Mouse (Mus musculus): Measurements from ENCODE around the gene Gm21887.
"Not testable (repeated sequence)": the region's sequence is repeated elsewhere in the genome, so short reads cannot be mapped to it uniquely, and the experiment has no call there.

Gm21887 gene

GRCm38 (mm10) chrX:170009016-170009750 is at the start of gene Gm21887:
Gene Gm21887, plus strand, starts transcription at chrX:170009659.
- peak; percentile 97 to 100 for DNase-seq (ENCODE audit: low spot score in 2 of 2)

GRCm38 (mm10) chrX:169969337-169969736 is 40.1 kb upstream of the Gm21887 start:
- no peak for DNase-seq (ENCODE audit: low spot score in 2 of 2)

DNA sequence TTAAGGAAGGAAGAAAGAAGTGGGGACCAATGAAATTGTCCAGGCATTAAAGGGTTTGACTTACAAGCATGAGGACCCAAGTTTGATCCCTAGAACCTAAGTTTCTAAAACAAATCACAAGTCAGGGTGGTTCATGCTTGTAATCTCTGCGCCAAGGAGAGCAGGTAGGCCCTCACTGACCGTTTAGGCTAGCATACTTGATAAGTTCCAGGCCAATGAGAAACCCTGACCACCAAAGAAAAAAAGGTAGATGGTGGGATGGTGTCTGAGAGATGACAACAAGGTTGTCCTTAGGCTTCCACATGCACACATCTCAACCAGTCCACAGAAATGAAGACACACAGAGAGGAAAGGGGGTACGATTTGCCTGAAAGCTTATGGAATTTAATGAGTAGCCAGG is 39.7 kb upstream of the Gm21887 start:
- peak in 1 of 2 experiments; percentile 2 for DNase-seq (ENCODE audit: low spot score in 2 of 2)

DNA sequence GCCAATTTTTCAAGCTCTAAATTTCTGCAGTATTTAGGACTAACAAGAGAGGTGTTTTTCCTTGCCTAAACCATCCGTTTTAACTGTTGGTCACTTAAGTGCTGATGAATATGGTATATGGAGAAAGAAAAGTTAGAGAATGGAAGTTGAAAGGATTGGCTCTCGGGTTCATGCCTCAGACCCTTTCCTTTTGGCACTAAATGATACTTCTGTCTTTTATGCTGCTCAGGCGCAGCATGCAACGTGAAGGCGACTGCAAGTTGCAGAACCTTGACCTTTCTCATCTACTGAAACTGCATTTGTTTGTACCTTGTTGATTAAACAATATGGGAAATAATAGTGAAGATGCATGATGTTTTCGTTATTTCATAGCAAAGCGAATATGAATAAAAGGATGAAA is 38.9 kb upstream of the Gm21887 start:
- DNase-seq (ENCODE audit: low spot score in 2 of 2): not testable (repeated sequence)

GRCm38 (mm10) chrX:169971562-169971961 is 37.9 kb upstream of the Gm21887 start:
- DNase-seq (ENCODE audit: low spot score in 2 of 2): not testable (repeated sequence)

DNA sequence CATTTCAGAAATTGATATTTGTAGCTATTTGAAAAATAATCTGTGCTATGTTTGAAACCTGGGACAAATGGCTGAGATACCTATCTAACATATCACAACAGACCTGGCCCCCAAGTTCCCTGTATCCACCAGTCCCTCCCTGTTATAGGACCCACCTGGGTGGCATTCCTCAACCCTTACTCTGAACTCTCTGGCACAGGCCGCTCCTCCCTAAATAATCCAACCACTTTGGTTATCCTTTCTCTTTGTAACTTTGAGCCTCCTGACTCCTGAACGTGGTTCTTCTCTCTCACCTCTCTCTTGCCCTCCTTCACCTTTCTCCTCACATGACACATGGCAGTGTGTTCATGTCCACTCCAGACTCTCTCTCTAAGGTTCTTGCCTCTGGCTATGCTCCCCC is 37.3 kb upstream of the Gm21887 start:
- DNase-seq (ENCODE audit: low spot score in 2 of 2): peak in 1 of 2 experiments; percentile 1

GRCm38 (mm10) chrX:169972791-169973494 is 36.5 kb upstream of the Gm21887 start:
- peak in 1 of 2 experiments; percentile 3 for DNase-seq (ENCODE audit: low spot score in 2 of 2)

- peak in 1 of 2 experiments; percentile 8 for DNase-seq (ENCODE audit: low spot score in 2 of 2)
Observed at GRCm38 (mm10) chrX:169973806-169974205, 35.7 kb upstream of the Gm21887 start.

DNA sequence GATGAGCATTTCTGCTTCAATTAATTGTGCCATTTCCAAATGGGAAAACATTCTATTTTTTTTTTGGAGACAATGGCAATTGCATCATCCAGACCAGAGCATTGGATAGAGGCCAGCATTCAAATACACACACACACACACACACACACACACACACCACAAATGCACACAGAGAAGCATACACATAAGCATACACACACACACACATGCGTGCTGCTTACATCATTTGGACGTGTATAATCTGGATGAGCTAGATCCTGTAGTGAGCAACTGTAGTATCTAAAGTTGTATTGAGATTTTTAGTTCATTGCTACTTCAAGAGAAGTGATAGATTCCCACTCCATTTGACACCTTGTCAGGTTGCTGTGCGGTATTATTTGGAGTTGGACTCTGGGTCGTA is 35.0 kb upstream of the Gm21887 start:
- DNase-seq (ENCODE audit: low spot score in 2 of 2): peak in 1 of 2 experiments; percentile 17

DNA sequence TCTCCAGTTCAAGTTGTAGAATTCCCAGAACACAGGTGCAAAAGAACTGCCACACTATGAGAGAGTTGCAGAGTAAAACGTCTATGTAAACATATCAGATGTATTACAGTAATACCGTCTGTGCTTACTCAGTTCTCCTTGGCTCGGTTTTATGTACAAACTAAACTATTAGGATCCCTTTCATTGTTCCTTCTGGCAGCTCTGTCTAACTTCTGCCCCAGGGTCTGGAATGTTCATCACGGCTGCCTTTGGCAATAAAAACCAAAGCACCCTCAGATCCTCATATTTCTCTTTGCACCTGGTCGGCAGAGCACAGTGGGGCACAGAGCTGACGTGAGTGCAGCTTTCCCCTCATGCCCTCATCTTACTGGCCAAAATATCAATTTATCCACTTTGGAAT is 34.5 kb upstream of the Gm21887 start:
- DNase-seq (ENCODE audit: low spot score in 2 of 2): peak in 1 of 2 experiments; percentile 23

GRCm38 (mm10) chrX:169975681-169976131 is 33.8 kb upstream of the Gm21887 start:
- peak in 1 of 2 experiments; percentile 10 for DNase-seq (ENCODE audit: low spot score in 2 of 2)

GRCm38 (mm10) chrX:169976340-169976739 is 33.1 kb upstream of the Gm21887 start:
- DNase-seq (ENCODE audit: low spot score in 2 of 2): peak in 1 of 2 experiments; percentile 3

- peak in 1 of 2 experiments; percentile 13 for DNase-seq (ENCODE audit: low spot score in 2 of 2)
Observed at GRCm38 (mm10) chrX:169977856-169978435, 31.5 kb upstream of the Gm21887 start.

GRCm38 (mm10) chrX:169978436-169979381 is 30.8 kb upstream of the Gm21887 start:
- peak; percentile 60 to 97 for DNase-seq (ENCODE audit: low spot score in 2 of 2)

DNA sequence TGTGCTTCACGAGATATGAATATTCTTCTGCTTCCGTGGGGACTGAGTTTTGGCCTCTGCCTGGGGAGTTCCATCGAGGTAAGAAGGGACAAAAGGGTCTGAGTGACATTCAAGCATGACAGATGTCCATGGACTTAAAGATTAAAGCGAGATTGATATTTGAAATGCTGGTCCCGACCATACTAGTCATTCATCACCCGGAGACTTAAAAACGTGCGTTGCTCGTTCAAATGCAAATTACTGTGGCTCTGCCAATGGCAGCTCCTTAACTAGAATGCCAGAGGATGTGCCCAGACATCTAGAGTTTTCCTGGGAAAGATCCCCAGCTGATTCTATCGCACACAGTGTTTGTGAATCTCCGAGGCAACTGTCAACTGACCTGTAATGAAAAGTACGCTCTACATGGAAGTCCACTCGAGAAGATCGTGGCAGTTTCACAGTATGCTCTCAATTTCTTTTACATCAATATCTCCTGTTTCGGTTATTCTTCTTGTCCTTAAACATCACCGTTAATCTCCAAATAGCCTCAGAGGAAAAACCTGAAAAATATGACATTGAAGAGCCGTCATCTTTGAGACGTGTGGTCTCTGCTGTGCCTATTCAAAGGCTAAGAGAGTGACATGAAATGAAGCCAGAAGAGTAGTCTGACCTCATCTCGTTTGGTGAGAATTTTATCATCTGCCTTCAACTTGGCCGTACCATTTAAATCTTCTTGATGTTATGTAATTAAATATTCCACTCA is 29.8 kb upstream of the Gm21887 start:
- peak in 1 of 2 experiments; percentile 46 for DNase-seq (ENCODE audit: low spot score in 2 of 2)

DNA sequence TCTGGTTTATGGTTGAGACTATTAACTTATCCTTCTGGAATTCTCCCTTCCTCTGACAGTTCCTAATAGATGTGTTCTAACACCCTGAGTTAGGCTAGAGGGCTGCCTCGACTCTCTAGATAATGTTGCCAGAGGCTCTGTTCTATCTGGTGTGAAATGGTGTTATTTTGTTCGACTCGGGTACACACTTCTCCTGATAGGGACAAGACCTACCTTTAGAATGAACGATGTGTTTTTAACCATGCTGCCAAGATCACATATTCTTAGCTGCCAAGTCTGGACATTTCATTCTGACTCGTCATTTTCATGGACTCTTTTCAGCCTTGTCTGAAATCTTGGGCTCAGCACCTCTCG is 29.3 kb upstream of the Gm21887 start:
- peak in 1 of 2 experiments; percentile 11 for DNase-seq (ENCODE audit: low spot score in 2 of 2)

DNA sequence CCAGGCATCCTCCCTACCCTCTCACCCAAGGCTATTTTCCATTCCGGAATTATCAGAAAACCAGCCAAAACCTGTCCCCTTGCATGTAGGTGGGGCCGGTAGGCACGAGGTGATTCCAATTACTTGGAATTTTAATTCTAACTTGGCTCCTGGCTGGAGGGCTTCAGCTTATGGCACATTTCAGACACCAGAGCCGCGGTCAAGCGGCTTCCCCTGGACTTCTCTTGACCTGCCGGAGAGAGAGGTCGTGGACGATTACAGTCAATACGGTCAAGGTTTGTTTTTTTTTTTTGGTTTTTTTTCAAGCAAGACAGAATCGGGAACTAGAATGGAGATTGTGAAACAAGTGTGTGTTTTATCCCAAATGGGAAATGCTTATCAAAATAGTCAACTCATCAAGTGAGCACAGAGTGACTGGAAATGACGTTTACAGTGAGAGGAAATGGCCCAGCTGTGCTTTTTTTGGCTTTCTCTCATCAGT is 28.6 kb upstream of the Gm21887 start:
- peak in 1 of 2 experiments; percentile 21 for DNase-seq (ENCODE audit: low spot score in 2 of 2)

- DNase-seq (ENCODE audit: low spot score in 2 of 2): peak in 1 of 2 experiments; percentile 52
Observed at GRCm38 (mm10) chrX:169981761-169982181, 27.7 kb upstream of the Gm21887 start.

GRCm38 (mm10) chrX:169982606-169983400 is 26.7 kb upstream of the Gm21887 start:
- peak in 1 of 2 experiments; percentile 19 for DNase-seq (ENCODE audit: low spot score in 2 of 2)

All from cerebellum, postnatal 4 days (tissue).